Mouse (Mus musculus) MEL (cell line): ENCODE measurements around the gene Vwce.

Experiments used
- BHLHE40 ChIP-seq: IDR thresholded peaks from 2 replicates; pipeline ENCODE4 v1.6.1; 2012; ENCODE audit warnings: low read depth, mild to moderate bottlenecking, inconsistent platforms, low read length, improper control_type of control experiment, borderline replicate concordance
- CTCF ChIP-seq, 3 experiments: IDR thresholded peaks in 2 of 3; conservative IDR thresholded peaks in 1 of 3; 2 replicates each; pipeline ENCODE4 v1.5.1; 2011 to 2012; ENCODE audit warnings: low read length in 3 of 3, low read depth in 2 of 3, mild to moderate bottlenecking in 2 of 3, improper control_type of control experiment in 1 of 3, inconsistent platforms in 1 of 3, mixed read lengths in 1 of 3, moderate library complexity in 1 of 3; ENCODE audit not compliant: control insufficient read depth in 1 of 3, insufficient read depth in 1 of 3, poor library complexity in 1 of 3, severe bottlenecking in 1 of 3
- EP300 ChIP-seq, 2 experiments: IDR thresholded peaks; 2 replicates each; pipeline ENCODE4 v1.6.1; 2011; ENCODE audit warnings: improper control_type of control experiment in 2 of 2, low read length in 2 of 2, low read depth in 1 of 2, mild to moderate bottlenecking in 1 of 2
- ETS1 ChIP-seq: IDR thresholded peaks from 2 replicates; pipeline ENCODE4 v1.6.1; 2012; ENCODE audit warnings: low read depth, mild to moderate bottlenecking, inconsistent platforms, low read length, improper control_type of control experiment, moderate library complexity
- MAX ChIP-seq: IDR thresholded peaks from 2 replicates; pipeline ENCODE4 v1.6.1; 2011; ENCODE audit warnings: low read length, improper control_type of control experiment
- MAZ ChIP-seq: IDR thresholded peaks from 2 replicates; pipeline ENCODE4 v1.6.1; 2012; ENCODE audit warnings: low read depth, mild to moderate bottlenecking, inconsistent platforms, low read length, improper control_type of control experiment
- MYB ChIP-seq: IDR thresholded peaks from 2 replicates; pipeline ENCODE4 v1.6.1; 2011; ENCODE audit warnings: mild to moderate bottlenecking, low read depth, low read length, improper control_type of control experiment
- NRF1 ChIP-seq: IDR thresholded peaks from 2 replicates; pipeline ENCODE4 v1.6.1; 2014; ENCODE audit warnings: low read depth, mild to moderate bottlenecking, inconsistent platforms, low read length, improper control_type of control experiment, moderate library complexity; ENCODE audit not compliant: poor library complexity, insufficient read depth, severe bottlenecking
- POLR2A ChIP-seq, 2 experiments: IDR thresholded peaks; 2 replicates each; pipeline ENCODE4 v1.6.1; 2011 to 2012; ENCODE audit warnings: low read length in 2 of 2, mild to moderate bottlenecking in 2 of 2, control low read depth in 1 of 2, improper control_type of control experiment in 1 of 2, low read depth in 1 of 2, moderate library complexity in 1 of 2; ENCODE audit not compliant: control insufficient read depth in 1 of 2, insufficient read depth in 1 of 2, poor library complexity in 1 of 2
- RAD21 ChIP-seq: IDR thresholded peaks from 2 replicates; pipeline ENCODE4 v1.6.1; 2011; ENCODE audit warnings: mild to moderate bottlenecking, low read depth, low read length, improper control_type of control experiment
- UBTF ChIP-seq: IDR thresholded peaks from 2 replicates; pipeline ENCODE4 v1.6.1; 2012; ENCODE audit warnings: low read depth, mild to moderate bottlenecking, inconsistent platforms, low read length, improper control_type of control experiment, moderate library complexity, borderline replicate concordance; ENCODE audit not compliant: insufficient read depth

GRCm38 (mm10) chr19:10656058-10656457 is 22.0 kb downstream of the Vwce start:
- TF ChIP-seq RAD21 (no peak), CTCF (IDR thresholded peaks at IDR 0.05 in 2 of 3, conservative IDR thresholded peaks at IDR 0.05 in 1 of 3; ENCODE audit: control insufficient read depth in 1 of 3, insufficient read depth in 1 of 3, low read depth in 2 of 3, low read length in 3 of 3, poor library complexity in 1 of 3, severe bottlenecking in 1 of 3) (no peak), UBTF (no peak), MAZ (no peak), MAX (no peak), POLR2A (IDR thresholded peaks at IDR 0.05; ENCODE audit: control insufficient read depth in 1 of 2, insufficient read depth in 1 of 2, low read depth in 1 of 2, low read length in 2 of 2, poor library complexity in 1 of 2) (no peak), MYB (no peak), BHLHE40 (no peak), NRF1 (no peak), ETS1 (no peak), EP300 (IDR thresholded peaks at IDR 0.05; ENCODE audit: low read depth in 1 of 2, low read length in 2 of 2) (no peak)
